In the genomic region with DNA sequence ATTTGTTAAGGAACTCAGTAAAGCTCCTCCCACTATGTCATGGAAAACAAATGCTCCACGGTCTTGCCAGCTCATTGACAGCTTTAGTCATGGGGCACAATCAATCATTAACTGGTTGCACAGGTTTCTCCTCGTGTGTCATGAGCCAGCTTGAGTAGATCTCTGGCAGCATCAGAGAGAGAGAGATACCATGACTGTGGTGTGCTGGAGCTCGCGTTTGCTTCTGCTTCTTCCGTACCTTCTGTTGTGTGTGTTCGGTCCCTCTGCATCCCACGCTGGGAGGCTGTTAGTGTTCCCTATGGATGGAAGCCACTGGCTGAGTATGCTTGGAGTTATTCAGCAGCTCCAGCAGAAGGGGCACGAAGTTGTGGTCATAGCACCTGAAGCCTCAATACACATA, we compare ENCODE assay signal across 8 mouse cellular contexts. TPM values are rescaled to one million over a fixed set of nuclear protein-coding genes. Genes with fewer than 3 reads are reported as not detected.
DNase-seq lines count a peak whose midpoint lies in the region; ATAC-seq and TF ChIP-seq lines count a peak whose summit lies in the region.

A gene (plus strand): TSS at position 148 of the 400 bp plus-strand sequence.

- no peaks in the 10 kb centered on the region for H3K36me3 ChIP-seq in hindbrain, embryonic 15.5 days

- H3K9ac ChIP-seq in hindbrain, embryonic 15.5 days = no peak within 1 kb of the TSS

- no peak within 1 kb of the TSS for H3K4me2 ChIP-seq in hindbrain, embryonic 15.5 days

- H3K4me1 ChIP-seq in hindbrain, embryonic 15.5 days (replicated peaks) = no peaks in the 10 kb centered on the region

- H3K27me3 ChIP-seq in hindbrain, embryonic 15.5 days = no peaks in the 10 kb centered on the region

- H3K27ac ChIP-seq in hindbrain, embryonic 15.5 days (replicated peaks) = no peak within 1 kb of the TSS
- H3K27ac ChIP-seq in layer of hippocampus, adult 2 months = no peak within 1 kb of the TSS

- H3K9me3 ChIP-seq in hindbrain, embryonic 15.5 days = peaks cover 52% of the 10 kb centered on the region

- TF ChIP-seq CTCF in layer of hippocampus, adult 2 months (conservative IDR thresholded peaks at IDR 0.05) = no peak

- no peak for DNase-seq in cerebellum, adult 11-12 months
- peak; percentile 5 for DNase-seq in 416B (ENCODE audit: low read depth)
- peak; percentile 73 to 79 for DNase-seq in urinary bladder, postnatal 36 days (ENCODE audit: low spot score in 2 of 2)
- no peak for DNase-seq in left cerebral cortex, postnatal 36 days (ENCODE audit: low spot score in 2 of 2)
- DNase-seq in layer of hippocampus, adult 2 months (ENCODE audit: low spot score in 2 of 2) = no peak

- H3K4me3 ChIP-seq in hindbrain, embryonic 15.5 days = no peak within 1 kb of the TSS
- H3K4me3 ChIP-seq in layer of hippocampus, adult 2 months = no peak within 1 kb of the TSS

- intact Hi-C loops in left cerebral cortex, postnatal 36 days (cut with DNase I) = no loop called here

- peak; percentile 29; the same call in 1 of the 2 replicates for ATAC-seq in cerebellum, adult (ENCODE audit: insufficient number of reproducible peaks, low FRiP score, low TSS enrichment)
- ATAC-seq in hindbrain, embryonic 15.5 days (ENCODE audit: low FRiP score, low read depth) = peak; percentile 31; the same call in 1 of the 2 replicates
- ATAC-seq in megakaryocyte, adult 5-6 weeks (ENCODE audit: poor library complexity, severe bottlenecking) = peak; percentile 23; the same call in 1 of the 2 replicates

- 69% methylated on average over 8 of the region's 8 CpGs for WGBS in hindbrain, embryonic 15.5 days

RNA-seq across cellular contexts. Expression of the gene that starts here (rescaled TPM):
- not detected in 2 replicates for polyA plus RNA-seq in hindbrain, embryonic 15.5 days (2015; fragmentation: Nextera tagmentation; extraction: Ambion mirVana)
- total RNA-seq in megakaryocyte, adult 5-6 weeks (2015) = 0.29 and 1.1 TPM in 2 replicates
- 0.37 TPM in 1 of 2 replicates, not detected in the other for total RNA-seq in megakaryocyte, adult 5-6 weeks (2017)
- total RNA-seq in left cerebral cortex, postnatal 36 days (2021) = under 1 TPM in 1 of 2 experiments, not detected in 1; 0.18 TPM
- not detected for total RNA-seq in layer of hippocampus, adult 2 months (2021)

Comparison
In these comparisons a context has a peak if more than half of its experiments do, and no peak if none do; other contexts are left out.
1. Peak in ATAC-seq in hindbrain, embryonic 15.5 days; RNA of the gene not detected or under 1 TPM.
2. DNase-seq: peak in 416B (single experiment) and urinary bladder, postnatal 36 days (2 of 2); none in cerebellum, adult 11-12 months (single experiment), left cerebral cortex, postnatal 36 days (0 of 2) and layer of hippocampus, adult 2 months (0 of 2).
3. Peak in every context shown above with its lines, with median percentiles within 50 percentile points of each other: ATAC-seq.